Mouse (Mus musculus): ENCODE results near the gene Rrm1. TPM values are rescaled to one million over a fixed set of nuclear protein-coding genes. Genes with fewer than 3 reads are reported as not detected.

Rrm1 gene
- total and polyA plus RNA-seq, 2 experiments from 2014 or later: 39.3 to 41.2 TPM

DNA sequence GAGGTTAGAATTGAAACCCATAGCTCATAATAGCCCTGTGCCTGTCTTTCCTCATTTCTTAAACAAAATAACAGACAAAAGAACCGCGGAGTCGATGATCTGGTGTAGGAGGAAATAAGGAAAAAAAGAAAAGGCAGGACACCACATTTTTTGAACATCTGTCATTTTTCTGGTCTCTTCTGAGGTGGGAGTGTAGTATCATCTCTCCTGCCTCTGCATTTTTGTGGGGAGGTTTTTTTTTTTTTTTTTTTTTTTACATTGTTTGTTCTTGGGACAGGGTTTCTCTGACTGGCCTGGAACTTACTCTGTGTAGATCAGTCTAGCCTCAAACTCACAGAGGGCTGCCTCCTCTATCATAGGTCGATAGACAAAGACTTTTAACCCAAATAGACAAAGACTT lies 937 bp downstream of the Rrm1 start:
- peak overlapping the region; percentile 70 for H3K9ac ChIP-seq (replicated peaks; ENCODE audit: low read length)
- H3K27ac ChIP-seq: peak overlapping the region; percentile 51; the same call in 1 of the 2 replicates
- no peaks in the 10 kb centered on the region for H3K9me3 ChIP-seq (ENCODE audit: low read length)
- no peak for TF ChIP-seq CTCF (IDR thresholded peaks at IDR 0.05; ENCODE audit: low read depth)
- peak overlapping the region; percentile 82 for H3K4me2 ChIP-seq (ENCODE audit: low read depth, low read length)
- 2% methylated on average over 4 of the region's 4 CpGs for WGBS
- peaks cover 5% of the 10 kb centered on the region; the same call in 1 of the 2 replicates for H3K4me1 ChIP-seq (ENCODE audit: insufficient read depth, low read length)
- DNase-seq (ENCODE audit: low spot score) (no peak), ATAC-seq (no peak)
- peak overlapping the region; percentile 85 for H3K4me3 ChIP-seq (ENCODE audit: low read length)
- H3K27me3 ChIP-seq (ENCODE audit: insufficient read depth, low read length): no peaks in the 10 kb centered on the region
- peaks cover 8% of the 10 kb centered on the region; the same call in 1 of the 2 replicates for H3K36me3 ChIP-seq (ENCODE audit: insufficient read depth, low read length)

DNA sequence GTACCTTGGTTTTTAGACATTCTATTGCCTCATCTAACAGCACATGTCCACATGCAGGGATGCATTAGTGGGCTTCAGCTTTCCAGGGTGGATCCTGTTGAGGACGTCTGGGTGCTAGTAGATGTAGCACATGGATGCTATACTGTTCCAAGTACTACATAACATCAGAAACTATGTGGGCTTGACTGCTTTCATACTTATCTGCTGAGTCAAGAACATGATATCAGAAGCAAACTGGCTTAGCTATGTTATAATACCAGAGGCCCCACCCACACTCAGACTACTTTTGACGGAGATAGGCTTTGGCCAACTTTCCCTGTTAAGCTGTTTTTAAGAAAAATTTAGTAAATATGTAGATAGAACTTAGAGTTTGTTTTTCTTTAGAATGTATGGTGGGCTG lies 2.8 kb downstream of the Rrm1 start:
- H3K4me1 ChIP-seq (ENCODE audit: insufficient read depth, low read length): peaks cover 5% of the 10 kb centered on the region; the same call in 1 of the 2 replicates
- DNase-seq (ENCODE audit: low spot score): no peak
- H3K27ac ChIP-seq: no peak overlapping the region
- ATAC-seq: no peak
- peaks cover 13% of the 10 kb centered on the region; the same call in 1 of the 2 replicates for H3K36me3 ChIP-seq (ENCODE audit: insufficient read depth, low read length)
- H3K27me3 ChIP-seq (ENCODE audit: insufficient read depth, low read length): no peaks in the 10 kb centered on the region
- H3K9ac ChIP-seq (replicated peaks; ENCODE audit: low read length): no peak overlapping the region
- H3K4me3 ChIP-seq (ENCODE audit: low read length): no peak overlapping the region
- H3K9me3 ChIP-seq (ENCODE audit: low read length): no peaks in the 10 kb centered on the region
- H3K4me2 ChIP-seq (ENCODE audit: low read depth, low read length): no peak overlapping the region
- TF ChIP-seq CTCF (IDR thresholded peaks at IDR 0.05; ENCODE audit: low read depth): no peak
- 86% methylated on average over 2 of the region's 2 CpGs for WGBS

DNA sequence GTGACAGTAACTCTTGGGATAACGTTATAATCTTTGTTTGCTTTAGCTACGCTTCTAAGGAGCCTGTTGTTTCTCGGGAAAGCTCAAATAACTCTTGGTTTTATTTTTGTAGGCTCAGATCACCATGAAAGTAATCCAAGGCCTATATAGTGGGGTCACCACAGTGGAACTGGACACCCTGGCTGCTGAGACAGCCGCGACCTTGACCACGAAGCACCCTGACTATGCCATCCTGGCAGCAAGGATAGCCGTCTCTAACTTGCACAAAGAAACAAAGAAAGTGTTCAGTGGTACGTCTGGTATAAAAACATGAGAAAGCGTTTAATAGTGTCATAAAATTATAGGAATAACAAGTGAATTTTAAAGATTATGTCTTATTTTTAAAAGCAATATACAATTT lies 4.9 kb downstream of the Rrm1 start:
- H3K27ac ChIP-seq: no peak overlapping the region
- 92% methylated on average over 9 of the region's 9 CpGs for WGBS
- DNase-seq (ENCODE audit: low spot score) (no peak), ATAC-seq (no peak)
- H3K4me3 ChIP-seq (ENCODE audit: low read length): no peak overlapping the region
- peaks cover 23% of the 10 kb centered on the region; the same call in 1 of the 2 replicates for H3K36me3 ChIP-seq (ENCODE audit: insufficient read depth, low read length)
- no peak overlapping the region for H3K9ac ChIP-seq (replicated peaks; ENCODE audit: low read length)
- H3K9me3 ChIP-seq (ENCODE audit: low read length): no peaks in the 10 kb centered on the region
- TF ChIP-seq CTCF (IDR thresholded peaks at IDR 0.05; ENCODE audit: low read depth): no peak
- H3K4me2 ChIP-seq (ENCODE audit: low read depth, low read length): no peak overlapping the region
- H3K27me3 ChIP-seq (ENCODE audit: insufficient read depth, low read length): no peaks in the 10 kb centered on the region
- H3K4me1 ChIP-seq (ENCODE audit: insufficient read depth, low read length): peaks cover 5% of the 10 kb centered on the region; the same call in 1 of the 2 replicates

GRCm38 (mm10) chr7:102458618-102459380 lies 17.3 kb downstream of the Rrm1 start:
- 83% methylated on average over 5 of the region's 5 CpGs for WGBS
- no peak overlapping the region for H3K4me2 ChIP-seq (ENCODE audit: low read depth, low read length)
- no peak for ATAC-seq
- DNase-seq (ENCODE audit: low spot score): no peak
- no peak overlapping the region for H3K9ac ChIP-seq (replicated peaks; ENCODE audit: low read length)
- no peak overlapping the region for H3K27ac ChIP-seq
- TF ChIP-seq CTCF (IDR thresholded peaks at IDR 0.05; ENCODE audit: low read depth): no peak
- H3K4me3 ChIP-seq (ENCODE audit: low read length): no peak overlapping the region
- H3K4me1 ChIP-seq (ENCODE audit: insufficient read depth, low read length): no peaks in the 10 kb centered on the region
- H3K36me3 ChIP-seq (ENCODE audit: insufficient read depth, low read length): peaks cover 56% of the 10 kb centered on the region
- H3K9me3 ChIP-seq (ENCODE audit: low read length): no peaks in the 10 kb centered on the region
- no peaks in the 10 kb centered on the region for H3K27me3 ChIP-seq (ENCODE audit: insufficient read depth, low read length)

DNA sequence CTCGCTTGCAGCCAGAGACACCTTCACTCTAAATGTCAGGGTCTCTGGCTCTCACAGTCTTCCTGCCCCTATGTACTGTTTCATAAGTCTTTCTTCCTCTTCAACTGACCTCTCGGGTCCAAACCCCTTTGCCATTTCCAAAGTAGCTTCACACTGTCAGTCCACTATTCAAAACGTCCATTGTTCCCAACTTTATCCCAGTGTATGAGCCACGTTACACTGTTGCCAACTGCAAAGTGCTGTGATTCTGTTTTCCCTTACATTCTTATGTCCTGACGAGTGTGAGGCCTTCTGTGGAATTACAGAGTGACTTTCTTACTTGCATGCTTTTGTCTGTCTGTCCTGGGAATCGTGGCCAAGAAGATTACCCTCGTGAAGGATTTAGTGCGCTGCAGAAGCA lies 26.1 kb downstream of the Rrm1 start:
- no peak overlapping the region for H3K4me2 ChIP-seq (ENCODE audit: low read depth, low read length)
- no peak overlapping the region for H3K9ac ChIP-seq (replicated peaks; ENCODE audit: low read length)
- H3K36me3 ChIP-seq (ENCODE audit: insufficient read depth, low read length): peaks cover 44% of the 10 kb centered on the region
- no peak overlapping the region for H3K4me3 ChIP-seq (ENCODE audit: low read length)
- no peak overlapping the region for H3K27ac ChIP-seq
- no peaks in the 10 kb centered on the region for H3K27me3 ChIP-seq (ENCODE audit: insufficient read depth, low read length)
- TF ChIP-seq CTCF (IDR thresholded peaks at IDR 0.05; ENCODE audit: low read depth): no peak
- DNase-seq (ENCODE audit: low spot score) (no peak), ATAC-seq (no peak)
- no peaks in the 10 kb centered on the region for H3K9me3 ChIP-seq (ENCODE audit: low read length)
- WGBS: 86% methylated on average over 8 of the region's 8 CpGs
- no peaks in the 10 kb centered on the region for H3K4me1 ChIP-seq (ENCODE audit: insufficient read depth, low read length)

DNA sequence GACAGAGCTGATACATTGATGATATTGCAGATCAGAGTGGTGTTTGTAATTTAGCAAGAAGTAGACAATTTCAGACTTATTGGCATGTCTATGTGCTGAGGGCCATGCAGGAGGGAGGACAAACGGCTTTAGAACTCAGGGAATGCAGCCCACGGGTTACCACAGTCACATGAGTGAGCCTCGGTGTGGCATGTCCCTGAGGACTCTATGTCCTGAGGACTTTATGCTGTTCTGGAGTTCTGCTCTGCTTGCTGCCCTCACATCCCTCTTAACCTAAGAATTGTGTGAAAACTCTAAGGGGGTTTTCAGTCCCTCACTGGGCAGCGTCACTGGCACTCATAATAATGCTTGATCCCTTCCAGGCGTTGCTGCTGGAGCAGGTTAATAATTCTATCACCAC lies 31.2 kb downstream of the Rrm1 start:
- Histone ChIP-seq H3K4me2 (ENCODE audit: low read depth, low read length) (no peak overlapping the region), H3K27me3 (ENCODE audit: insufficient read depth, low read length) (no peaks in the 10 kb centered on the region), H3K9ac (replicated peaks; ENCODE audit: low read length) (no peak overlapping the region), H3K27ac (no peak overlapping the region), H3K9me3 (ENCODE audit: low read length) (no peaks in the 10 kb centered on the region), H3K4me3 (ENCODE audit: low read length) (no peak overlapping the region), H3K4me1 (ENCODE audit: insufficient read depth, low read length) (no peaks in the 10 kb centered on the region), H3K36me3 (ENCODE audit: insufficient read depth, low read length) (peaks cover 15% of the 10 kb centered on the region)
- DNase-seq (ENCODE audit: low spot score): no peak
- 78% methylated on average over 5 of the region's 5 CpGs for WGBS
- TF ChIP-seq CTCF (IDR thresholded peaks at IDR 0.05; ENCODE audit: low read depth): no peak
- no peak for ATAC-seq

DNA sequence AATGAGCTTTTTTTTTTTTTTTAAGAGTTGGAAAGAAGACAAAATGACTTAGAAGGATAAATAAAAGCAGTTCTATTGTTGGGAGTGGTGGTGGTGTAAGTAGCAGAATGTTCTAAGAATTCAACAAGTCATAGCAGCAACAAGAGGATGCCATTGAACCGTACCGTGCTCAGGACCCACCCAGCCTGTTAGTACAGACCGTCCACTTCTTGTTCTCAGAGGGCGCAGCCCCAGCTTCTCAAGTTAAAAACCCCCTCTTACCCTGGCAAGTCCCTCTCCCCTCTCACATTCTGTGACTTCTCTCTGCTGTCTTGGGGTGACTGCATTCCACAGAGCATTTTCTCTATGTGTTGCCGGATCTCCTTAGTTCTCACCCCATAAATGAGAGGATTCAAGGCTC lies 35.1 kb downstream of the Rrm1 start:
- Histone ChIP-seq H3K4me1 (ENCODE audit: insufficient read depth, low read length) (no peaks in the 10 kb centered on the region), H3K9ac (replicated peaks; ENCODE audit: low read length) (no peak overlapping the region), H3K4me3 (ENCODE audit: low read length) (no peak overlapping the region), H3K36me3 (ENCODE audit: insufficient read depth, low read length) (no peaks in the 10 kb centered on the region), H3K9me3 (ENCODE audit: low read length) (no peaks in the 10 kb centered on the region), H3K4me2 (ENCODE audit: low read depth, low read length) (no peak overlapping the region), H3K27me3 (ENCODE audit: insufficient read depth, low read length) (no peaks in the 10 kb centered on the region), H3K27ac (no peak overlapping the region)
- no peak for ATAC-seq
- whole genome bisulfite sequencing: 97% methylated on average over 5 of the region's 5 CpGs
- no peak for TF ChIP-seq CTCF (IDR thresholded peaks at IDR 0.05; ENCODE audit: low read depth)
- no peak for DNase-seq (ENCODE audit: low spot score)

Data from hindbrain, postnatal 0 days (tissue).